Mouse (Mus musculus): Measurements from ENCODE around the gene Begain. TPM values are rescaled to one million over a fixed set of nuclear protein-coding genes. Genes with fewer than 3 reads are reported as not detected.

The Begain gene
- polyA plus RNA-seq, 2 experiments = 0.88 to 1.4 TPM

DNA sequence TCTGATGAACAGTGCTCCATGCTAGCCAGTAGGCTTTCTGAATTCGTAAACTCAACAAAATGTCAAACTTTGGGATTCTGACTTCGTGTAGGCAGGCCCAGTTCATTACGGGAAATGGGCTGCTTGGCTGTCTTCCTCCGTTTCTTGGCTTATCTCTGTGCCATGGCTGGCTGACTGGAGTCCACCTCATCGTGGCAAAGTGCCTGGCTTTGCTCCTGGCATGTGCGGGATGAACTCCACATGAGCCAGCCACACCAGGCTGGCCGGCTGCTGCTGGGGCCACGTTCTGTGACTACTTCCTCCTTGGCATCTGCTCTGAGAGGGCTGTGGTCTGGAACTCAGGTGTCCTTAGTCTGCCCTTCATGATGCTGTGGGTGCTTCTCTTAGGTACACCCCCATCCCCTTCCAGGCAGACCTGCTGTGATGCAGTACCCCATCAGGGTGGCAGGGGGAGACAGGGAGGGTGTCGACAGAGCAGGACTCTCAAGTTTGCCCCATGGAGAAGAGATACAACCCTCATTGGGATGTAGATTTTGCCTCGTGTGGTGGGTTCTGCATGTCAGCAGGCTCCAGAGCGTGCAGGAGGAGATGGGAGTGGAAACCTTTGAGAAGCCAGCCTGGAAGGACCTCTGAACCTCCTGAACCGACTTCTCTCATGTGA lies 71.9 kb downstream of the Begain start:
- H3K4me1 ChIP-seq (replicated peaks; ENCODE audit: control insufficient read depth in 2 of 2, insufficient read depth in 2 of 2, low read length in 1 of 2) = no peaks in the 10 kb centered on the region

DNA sequence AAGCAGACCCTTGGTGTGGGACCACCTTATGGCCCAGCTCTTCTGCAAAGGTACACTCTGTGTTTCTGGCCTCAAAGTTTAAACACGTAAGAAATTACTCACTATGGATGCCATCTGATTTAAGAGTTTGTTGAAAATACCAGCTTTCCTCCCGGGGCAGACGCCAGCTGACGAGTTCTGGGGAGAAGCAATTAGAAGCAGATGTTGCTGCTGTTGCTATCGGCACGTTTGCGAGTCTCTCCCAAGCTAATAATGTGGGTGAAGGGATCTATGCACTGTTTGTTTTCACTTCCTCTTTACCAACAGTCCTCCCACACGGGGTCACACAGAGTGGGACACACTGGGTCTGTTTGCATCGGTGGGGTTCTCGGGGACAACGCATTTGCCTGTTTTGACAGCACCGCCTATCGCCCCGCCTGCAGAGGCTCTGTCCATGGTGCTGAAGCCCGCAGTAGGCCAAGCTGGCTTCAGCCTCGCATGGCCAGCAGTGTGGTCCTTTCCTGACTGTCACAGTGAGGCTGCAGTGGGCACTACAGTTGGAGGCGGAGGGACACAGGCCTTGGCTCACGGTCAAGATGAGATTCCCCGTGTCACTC lies 73.5 kb downstream of the Begain start:
- ATAC-seq (ENCODE audit: insufficient read depth) = no peak
- no peaks in the 10 kb centered on the region; the same call in 1 of the 2 replicates for H3K27me3 ChIP-seq (ENCODE audit: control insufficient read depth, insufficient read depth, low read length)
- WGBS (ENCODE audit: insufficient replicate concordance) = 8% methylated on average over 19 of the region's 19 CpGs
- H3K36me3 ChIP-seq (replicated peaks; ENCODE audit: control insufficient read depth, insufficient read depth, low read depth) = no peaks in the 10 kb centered on the region
- TF ChIP-seq EP300 (IDR thresholded peaks at IDR 0.05; ENCODE audit: low read depth) (no peak), CTCF (IDR thresholded peaks at IDR 0.05; ENCODE audit: low read depth) (no peak)
- peak; percentile 23 to 37 (median 35) for DNase-seq (ENCODE audit: low read depth in 3 of 3, low spot score in 3 of 3)
- no peak overlapping the region for H3K27ac ChIP-seq
- no peaks in the 10 kb centered on the region for H3K4me1 ChIP-seq (replicated peaks; ENCODE audit: control insufficient read depth in 2 of 2, insufficient read depth in 2 of 2, low read length in 1 of 2)
- H3K9me3 ChIP-seq (ENCODE audit: control insufficient read depth, low read length) = no peaks in the 10 kb centered on the region
- H3K9ac ChIP-seq (replicated peaks) = no peak overlapping the region
- no peak overlapping the region for H3K4me3 ChIP-seq (ENCODE audit: insufficient read depth in 1 of 2, low read depth in 2 of 2, low read length in 2 of 2)
- H3K4me2 ChIP-seq (ENCODE audit: low read depth) = no peak overlapping the region

More for the DNA sequence above, 71.9 kb downstream of the Begain start:
- H3K9me3 ChIP-seq (ENCODE audit: control insufficient read depth, low read length) = no peaks in the 10 kb centered on the region
- TF ChIP-seq CTCF (IDR thresholded peaks at IDR 0.05; ENCODE audit: low read depth) (peak; percentile 30), EP300 (IDR thresholded peaks at IDR 0.05; ENCODE audit: low read depth) (no peak)
- no peak overlapping the region for H3K4me3 ChIP-seq (ENCODE audit: insufficient read depth in 1 of 2, low read depth in 2 of 2, low read length in 2 of 2)
- no peak overlapping the region for H3K4me2 ChIP-seq (ENCODE audit: low read depth)
- no peak overlapping the region for H3K27ac ChIP-seq
- H3K36me3 ChIP-seq (replicated peaks; ENCODE audit: control insufficient read depth, insufficient read depth, low read depth) = no peaks in the 10 kb centered on the region
- no peak overlapping the region for H3K9ac ChIP-seq (replicated peaks)
- WGBS (ENCODE audit: insufficient replicate concordance) = 61% methylated on average over 12 of the region's 12 CpGs
- ATAC-seq (ENCODE audit: insufficient read depth) (no peak), DNase-seq (ENCODE audit: low read depth in 3 of 3, low spot score in 3 of 3) (no peak)
- no peaks in the 10 kb centered on the region; the same call in 1 of the 2 replicates for H3K27me3 ChIP-seq (ENCODE audit: control insufficient read depth, insufficient read depth, low read length)

DNA sequence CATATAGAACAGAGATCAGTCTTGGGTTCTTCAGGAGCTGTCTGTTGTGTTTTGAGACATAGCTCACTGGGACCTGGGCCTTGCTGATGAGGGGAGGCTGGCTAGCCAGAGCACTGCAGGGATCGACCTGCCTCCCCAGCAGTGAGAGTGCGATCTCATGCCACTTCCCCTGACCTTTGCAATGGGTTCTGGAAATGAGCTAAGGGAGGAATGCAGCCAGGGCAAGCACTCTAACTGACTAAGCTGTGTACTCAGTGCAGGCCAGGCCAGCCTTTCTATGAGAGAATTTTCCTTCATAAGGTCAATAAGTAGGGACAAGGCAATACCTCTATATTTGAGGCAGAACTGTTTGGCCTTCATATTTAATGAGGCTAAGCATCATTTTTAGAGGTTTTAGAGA lies 75.0 kb downstream of the Begain start:
- DNase-seq (ENCODE audit: low read depth in 3 of 3, low spot score in 3 of 3) (no peak), ATAC-seq (ENCODE audit: insufficient read depth) (no peak)
- no peaks in the 10 kb centered on the region; the same call in 1 of the 2 replicates for H3K27me3 ChIP-seq (ENCODE audit: control insufficient read depth, insufficient read depth, low read length)
- no peaks in the 10 kb centered on the region for H3K9me3 ChIP-seq (ENCODE audit: control insufficient read depth, low read length)
- no peak overlapping the region for H3K4me3 ChIP-seq (ENCODE audit: insufficient read depth in 1 of 2, low read depth in 2 of 2, low read length in 2 of 2)
- TF ChIP-seq CTCF (IDR thresholded peaks at IDR 0.05; ENCODE audit: low read depth) = no peak
- TF ChIP-seq EP300 (IDR thresholded peaks at IDR 0.05; ENCODE audit: low read depth) = no peak
- H3K4me2 ChIP-seq (ENCODE audit: low read depth) = no peak overlapping the region
- H3K9ac ChIP-seq (replicated peaks) = no peak overlapping the region
- WGBS (ENCODE audit: insufficient replicate concordance) = 52% methylated on average over 2 of the region's 2 CpGs
- no peaks in the 10 kb centered on the region for H3K4me1 ChIP-seq (replicated peaks; ENCODE audit: control insufficient read depth in 2 of 2, insufficient read depth in 2 of 2, low read length in 1 of 2)
- H3K27ac ChIP-seq = no peak overlapping the region
- no peaks in the 10 kb centered on the region for H3K36me3 ChIP-seq (replicated peaks; ENCODE audit: control insufficient read depth, insufficient read depth, low read depth)

DNA sequence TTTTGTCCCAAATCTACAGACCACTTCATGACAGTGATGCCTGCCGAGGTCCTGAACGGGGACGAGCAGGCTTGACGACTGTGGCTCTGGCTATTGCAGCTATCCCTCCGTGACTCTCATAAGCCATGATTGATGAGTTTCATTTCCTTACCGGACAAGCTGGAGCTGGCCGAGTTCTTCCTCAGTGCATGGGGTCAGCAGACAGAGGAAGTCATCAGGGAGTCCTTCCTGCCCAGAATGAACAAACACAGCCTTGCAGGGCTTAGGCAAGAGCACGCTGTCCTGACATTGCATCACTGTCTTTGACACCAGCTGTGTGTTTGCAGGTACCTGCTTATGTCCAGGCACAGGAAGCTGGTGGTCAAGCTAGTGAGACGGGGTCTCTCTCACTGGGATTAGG lies 77.6 kb downstream of the Begain start:
- H3K9me3 ChIP-seq (ENCODE audit: control insufficient read depth, low read length) = no peaks in the 10 kb centered on the region
- ATAC-seq (ENCODE audit: insufficient read depth) = no peak
- H3K27me3 ChIP-seq (ENCODE audit: control insufficient read depth, insufficient read depth, low read length) = no peaks in the 10 kb centered on the region; the same call in 1 of the 2 replicates
- H3K4me3 ChIP-seq (ENCODE audit: insufficient read depth in 1 of 2, low read depth in 2 of 2, low read length in 2 of 2) = no peak overlapping the region
- H3K9ac ChIP-seq (replicated peaks) = no peak overlapping the region
- no peak for DNase-seq (ENCODE audit: low read depth in 3 of 3, low spot score in 3 of 3)
- no peak for TF ChIP-seq EP300 (IDR thresholded peaks at IDR 0.05; ENCODE audit: low read depth)
- no peak for TF ChIP-seq CTCF (IDR thresholded peaks at IDR 0.05; ENCODE audit: low read depth)
- no peak overlapping the region for H3K4me2 ChIP-seq (ENCODE audit: low read depth)
- H3K27ac ChIP-seq = no peak overlapping the region
- no peaks in the 10 kb centered on the region for H3K36me3 ChIP-seq (replicated peaks; ENCODE audit: control insufficient read depth, insufficient read depth, low read depth)
- WGBS (ENCODE audit: insufficient replicate concordance) = 18% methylated on average over 9 of the region's 9 CpGs
- H3K4me1 ChIP-seq (replicated peaks; ENCODE audit: control insufficient read depth in 2 of 2, insufficient read depth in 2 of 2, low read length in 1 of 2) = no peaks in the 10 kb centered on the region

DNA sequence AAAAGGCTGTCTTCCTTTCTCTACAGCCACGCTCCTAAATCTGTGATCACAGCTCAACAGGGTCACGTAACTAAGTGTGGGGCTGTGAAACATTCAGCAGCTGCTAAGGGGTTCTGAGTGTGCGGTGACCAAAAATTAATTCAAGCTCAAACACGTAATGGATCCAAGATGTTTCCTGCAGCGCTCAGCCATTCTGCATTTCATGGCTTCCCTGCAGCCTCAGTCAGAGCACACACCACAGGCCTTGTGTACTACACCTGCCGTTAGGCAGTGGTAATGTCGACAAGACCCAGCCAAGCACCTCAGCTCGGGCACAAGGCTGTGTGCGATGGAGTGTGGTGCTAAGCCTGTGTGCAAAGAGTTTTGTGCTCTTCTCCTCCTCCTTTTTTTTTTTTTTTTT lies 80.6 kb downstream of the Begain start:
- Histone ChIP-seq H3K27me3 (ENCODE audit: control insufficient read depth, insufficient read depth, low read length) (no peaks in the 10 kb centered on the region), H3K4me1 (replicated peaks; ENCODE audit: control insufficient read depth in 2 of 2, insufficient read depth in 2 of 2, low read length in 1 of 2) (no peaks in the 10 kb centered on the region), H3K9me3 (ENCODE audit: control insufficient read depth, low read length) (no peaks in the 10 kb centered on the region), H3K4me3 (ENCODE audit: insufficient read depth in 1 of 2, low read depth in 2 of 2, low read length in 2 of 2) (no peak overlapping the region), H3K36me3 (replicated peaks; ENCODE audit: control insufficient read depth, insufficient read depth, low read depth) (no peaks in the 10 kb centered on the region), H3K9ac (replicated peaks) (no peak overlapping the region), H3K4me2 (ENCODE audit: low read depth) (no peak overlapping the region), H3K27ac (no peak overlapping the region)
- no peak for TF ChIP-seq EP300 (IDR thresholded peaks at IDR 0.05; ENCODE audit: low read depth)
- no peak for TF ChIP-seq CTCF (IDR thresholded peaks at IDR 0.05; ENCODE audit: low read depth)
- 81% methylated on average over 9 of the region's 9 CpGs for WGBS (ENCODE audit: insufficient replicate concordance)
- DNase-seq (ENCODE audit: low read depth in 3 of 3, low spot score in 3 of 3) (no peak), ATAC-seq (ENCODE audit: insufficient read depth) (no peak)

Data from liver, embryonic 14.5 days (tissue).